Mouse (Mus musculus) lung, postnatal 0 days (tissue): ENCODE results near the gene Chn2. TPM values are rescaled to one million over a fixed set of nuclear protein-coding genes. Genes with fewer than 3 reads are reported as not detected.

Experiments used
- ATAC-seq: fragments of 200-750 bp; cut with Nextera tagmentation; 2 replicates; pipeline ENCODE4 v1.8.0; 2017; ENCODE audit warnings: moderate library complexity
- DNase-seq: peaks from one replicate; pipeline ENCODE4 v3.0.0-alpha.2; 2016; ENCODE audit warnings: low spot score
- H3K27ac ChIP-seq: fragments of 300-500 bp; sonication (generic); 2 replicates; pipeline ENCODE4 v1.5.1; 2014; ENCODE audit warnings: antibody characterized with exemption, mild to moderate bottlenecking, low read length, mixed read lengths
- H3K27me3 ChIP-seq: fragments of 300-500 bp; sonication (generic); replicated peaks from 2 replicates; pipeline ENCODE4 v1.6.1; 2014; ENCODE audit warnings: low read length, mixed read lengths; ENCODE audit not compliant: insufficient read depth
- H3K36me3 ChIP-seq: fragments of 300-500 bp; sonication (generic); 2 replicates; pipeline ENCODE4 v1.6.1; 2014; ENCODE audit warnings: low read length, mixed read lengths; ENCODE audit not compliant: insufficient read depth
- H3K4me1 ChIP-seq: fragments of 300-500 bp; sonication (generic); 2 replicates; pipeline ENCODE4 v1.6.1; 2014; ENCODE audit warnings: antibody characterized with exemption, low read depth, low read length, mixed read lengths; ENCODE audit not compliant: insufficient read depth
- H3K4me2 ChIP-seq: fragments of 300-500 bp; sonication (generic); replicated peaks from 2 replicates; pipeline ENCODE4 v1.6.1; 2014; ENCODE audit warnings: low read depth, mild to moderate bottlenecking, low read length, moderate library complexity, mixed read lengths
- H3K4me3 ChIP-seq: fragments of 300-500 bp; sonication (generic); 2 replicates; pipeline ENCODE4 v1.5.1; 2014; ENCODE audit warnings: low read depth, low read length
- H3K9ac ChIP-seq: fragments of 300-500 bp; sonication (generic); replicated peaks from 2 replicates; pipeline ENCODE4 v1.6.1; 2014; ENCODE audit warnings: low read depth, mild to moderate bottlenecking
- H3K9me3 ChIP-seq: fragments of 300-500 bp; sonication (generic); 2 replicates; pipeline ENCODE4 v1.6.1; 2016; ENCODE audit warnings: low read length, mixed read lengths
- CTCF ChIP-seq: IDR thresholded peaks from 2 replicates; pipeline ENCODE4 v1.5.1; 2016; ENCODE audit warnings: antibody characterized with exemption, mild to moderate bottlenecking
- EP300 ChIP-seq: IDR thresholded peaks from 2 replicates; pipeline ENCODE4 v1.6.1; 2016; ENCODE audit warnings: antibody characterized with exemption, mild to moderate bottlenecking, control low read depth
- WGBS: fragments of 180-500 bp; shearing (Covaris S2); extraction: QIAGEN DNeasy Blood & Tissue Kit; methylation state at CpG from one replicate; pipeline ENCODE4 v1.1.7; 2014; 5-methylcytosine and 5-hydroxymethylcytosine counted together
- polyA plus RNA-seq: library from polyadenylated mRNA; unstranded; fragments of >200 nt; fragmentation: Nextera tagmentation; extraction: Ambion mirVana; gene quantifications from 2 replicates; pipeline ENCODE4 v1.2.1, GENCODE M21; 2015

Gene Chn2
- polyA plus RNA-seq, 1 experiment from 2014 or later, result 6.8 TPM

DNA sequence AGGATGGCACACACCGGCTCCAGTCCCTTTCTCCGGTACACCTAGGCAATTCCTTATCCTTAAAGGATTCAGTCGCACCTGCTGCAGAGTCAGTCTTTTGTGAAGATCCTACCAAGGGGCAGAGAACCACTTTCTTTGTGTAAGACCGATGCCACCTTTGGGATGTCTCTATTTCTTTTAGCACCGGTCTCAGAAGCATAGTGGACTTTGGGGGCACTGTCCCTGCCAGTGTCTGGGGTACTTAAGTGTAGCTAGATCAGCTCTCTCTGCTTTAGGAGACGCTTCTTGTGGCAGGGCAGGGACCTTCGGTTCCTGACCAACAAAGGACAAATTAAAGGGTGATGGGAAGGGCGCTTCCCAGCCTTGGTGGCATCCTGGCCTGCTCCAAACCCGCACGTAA lies 488 bp upstream of the Chn2 start:
- Histone ChIP-seq H3K4me1 (peaks cover 11% of the 10 kb centered on the region; the same call in 1 of the 2 replicates), H3K4me3 (peak overlapping the region; percentile 60), H3K9me3 (no peaks in the 10 kb centered on the region), H3K4me2 (peak overlapping the region; percentile 93), H3K9ac (no peak overlapping the region), H3K27ac (no peak overlapping the region), H3K27me3 (peaks cover 36% of the 10 kb centered on the region), H3K36me3 (no peaks in the 10 kb centered on the region)
- WGBS, result 12% methylated on average over 10 of the region's 10 CpGs
- DNase-seq (no peak), ATAC-seq (no peak)
- TF ChIP-seq EP300 (no peak), CTCF (no peak)

DNA sequence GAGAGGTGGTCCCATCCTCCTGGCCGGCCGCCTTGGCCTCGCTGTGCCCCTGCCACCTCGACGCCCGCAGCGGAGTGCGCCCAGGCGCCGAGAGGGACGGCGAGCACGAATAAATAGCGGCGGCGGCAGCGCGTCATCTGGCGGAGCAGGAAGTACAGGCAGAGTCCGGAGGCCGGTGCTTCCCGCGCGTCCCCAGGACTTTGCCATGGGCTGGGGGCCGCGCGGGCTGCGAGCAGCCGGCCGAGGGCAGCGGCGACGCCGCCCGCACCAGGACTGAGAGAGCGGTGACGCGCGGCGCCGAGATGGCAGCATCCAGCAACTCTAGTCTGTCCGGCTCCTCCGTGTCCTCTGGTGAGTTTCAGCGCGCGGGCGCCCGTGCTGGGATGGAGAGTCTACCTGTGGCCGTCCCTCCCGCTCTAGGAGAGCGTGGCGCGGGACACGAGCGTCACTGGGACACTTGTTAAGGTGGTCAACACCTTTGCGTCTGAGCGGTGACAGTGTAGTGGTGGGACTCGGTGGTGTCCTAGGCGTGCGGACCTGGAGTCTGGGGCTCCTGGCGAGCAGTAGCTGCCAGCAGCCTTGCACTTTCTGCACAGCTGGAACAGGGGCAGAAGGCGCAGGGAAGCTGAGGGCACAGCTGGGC lies 572 bp downstream of the Chn2 start:
- Histone ChIP-seq H3K9ac (peak overlapping the region; percentile 41), H3K4me1 (peaks cover 11% of the 10 kb centered on the region; the same call in 1 of the 2 replicates), H3K4me2 (peak overlapping the region; percentile 93), H3K27me3 (peaks cover 35% of the 10 kb centered on the region), H3K9me3 (no peaks in the 10 kb centered on the region), H3K36me3 (no peaks in the 10 kb centered on the region), H3K27ac (peak overlapping the region; percentile 47), H3K4me3 (peak overlapping the region; percentile 60)
- DNase-seq, result peak; percentile 66
- WGBS, result under 1% methylated on average over 57 of the region's 62 CpGs
- ATAC-seq, result peak; percentile 80
- peak; percentile 20 for TF ChIP-seq CTCF
- TF ChIP-seq EP300, result no peak

DNA sequence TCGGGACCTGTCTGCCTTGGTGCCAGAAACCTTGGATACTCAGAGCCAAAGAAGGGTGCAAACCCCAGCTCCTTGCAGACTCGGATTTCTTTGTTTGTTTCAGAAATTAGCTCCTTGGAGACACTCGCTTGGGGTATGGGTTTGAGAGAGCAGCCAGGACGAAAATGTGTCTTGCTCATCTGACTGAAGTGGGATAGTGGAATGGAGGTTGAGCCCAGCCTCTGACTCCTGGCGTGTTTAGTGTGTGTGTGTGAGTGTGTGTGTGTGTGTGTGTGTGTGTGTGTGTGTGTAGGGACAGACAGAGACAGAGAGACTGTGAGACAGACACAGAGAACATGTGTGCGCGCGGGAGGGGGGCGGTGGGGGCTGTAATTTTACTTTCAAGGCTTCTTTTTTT lies 1.1 kb downstream of the Chn2 start:
- Histone ChIP-seq H3K9me3 (no peaks in the 10 kb centered on the region), H3K27ac (no peak overlapping the region), H3K36me3 (no peaks in the 10 kb centered on the region), H3K9ac (no peak overlapping the region), H3K4me1 (peaks cover 11% of the 10 kb centered on the region; the same call in 1 of the 2 replicates), H3K4me2 (peak overlapping the region; percentile 93), H3K4me3 (peak overlapping the region; percentile 60), H3K27me3 (peaks cover 30% of the 10 kb centered on the region)
- TF ChIP-seq CTCF (no peak), EP300 (no peak)
- WGBS, result 19% methylated on average over 9 of the region's 9 CpGs
- ATAC-seq, result no peak
- DNase-seq, result no peak

DNA sequence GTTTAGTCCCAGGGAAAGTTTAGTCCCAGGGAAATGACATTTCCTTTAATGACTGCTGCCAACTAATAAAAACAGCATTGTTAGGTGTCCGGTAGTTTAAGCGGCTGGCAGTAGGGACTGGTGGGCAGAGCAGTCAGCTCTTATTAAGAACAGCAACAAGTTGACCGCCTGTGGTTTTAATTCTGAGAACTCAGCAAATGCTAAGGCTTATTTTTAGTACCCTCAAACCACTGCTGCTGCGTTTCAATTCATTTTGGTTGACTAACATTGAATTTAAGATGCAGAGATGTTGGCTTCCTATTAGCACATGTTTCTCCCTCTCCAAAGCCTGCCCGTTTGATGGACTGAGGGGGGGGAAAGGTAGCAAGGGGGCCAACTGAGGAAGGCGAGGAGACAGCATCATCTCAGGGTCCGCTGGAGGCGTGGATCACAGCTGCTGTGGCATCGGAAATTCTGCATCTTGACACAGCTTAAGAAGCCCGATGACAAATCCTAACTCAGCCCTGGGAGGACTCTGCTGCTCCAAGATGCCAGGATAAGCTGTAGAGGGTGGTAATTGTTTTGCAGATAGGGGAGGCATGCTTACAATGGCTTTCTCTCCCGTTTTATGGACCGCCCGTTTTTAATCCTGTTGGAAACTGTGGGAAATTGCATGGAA lies 2.2 kb downstream of the Chn2 start:
- Histone ChIP-seq H3K27me3 (peaks cover 28% of the 10 kb centered on the region), H3K4me1 (peaks cover 11% of the 10 kb centered on the region; the same call in 1 of the 2 replicates), H3K4me3 (no peak overlapping the region), H3K9me3 (no peaks in the 10 kb centered on the region), H3K4me2 (no peak overlapping the region), H3K36me3 (no peaks in the 10 kb centered on the region), H3K27ac (no peak overlapping the region), H3K9ac (no peak overlapping the region)
- WGBS, result 50% methylated on average over 13 of the region's 13 CpGs
- no peak for ATAC-seq
- DNase-seq, result no peak
- TF ChIP-seq EP300 (no peak), CTCF (no peak)

GRCm38 (mm10) chr6:54042142-54042541 lies 2.8 kb downstream of the Chn2 start:
- Histone ChIP-seq H3K9me3 (no peaks in the 10 kb centered on the region), H3K27me3 (peaks cover 28% of the 10 kb centered on the region), H3K36me3 (no peaks in the 10 kb centered on the region), H3K9ac (no peak overlapping the region), H3K4me1 (peaks cover 11% of the 10 kb centered on the region; the same call in 1 of the 2 replicates), H3K4me3 (no peak overlapping the region), H3K27ac (no peak overlapping the region), H3K4me2 (no peak overlapping the region)
- ATAC-seq (no peak), DNase-seq (no peak)
- TF ChIP-seq CTCF (no peak), EP300 (no peak)
- 88% methylated on average over 1 of the region's 1 CpGs for WGBS

DNA sequence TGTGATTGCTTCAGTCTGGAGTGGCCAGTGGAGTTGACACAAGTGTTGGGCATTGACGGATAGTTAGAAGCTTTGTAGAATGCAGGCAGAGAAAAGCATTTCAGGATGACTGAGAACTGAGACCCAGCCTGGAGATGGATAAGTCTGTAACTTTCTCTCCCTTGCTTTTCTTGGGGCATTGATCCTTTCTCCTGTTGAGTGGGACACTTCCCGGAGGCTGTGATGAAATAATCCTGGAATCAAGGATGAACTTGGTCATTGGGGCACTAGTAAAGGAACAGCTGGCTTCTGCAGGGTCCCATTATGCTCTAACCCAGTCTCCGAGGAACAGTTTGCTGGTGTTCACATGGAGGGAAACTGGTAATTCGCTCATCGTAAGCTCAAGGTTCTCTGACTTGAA lies 4.2 kb downstream of the Chn2 start:
- TF ChIP-seq CTCF (no peak), EP300 (no peak)
- Histone ChIP-seq H3K4me2 (no peak overlapping the region), H3K36me3 (no peaks in the 10 kb centered on the region), H3K9ac (no peak overlapping the region), H3K27ac (no peak overlapping the region), H3K4me3 (no peak overlapping the region), H3K4me1 (peaks cover 11% of the 10 kb centered on the region; the same call in 1 of the 2 replicates), H3K27me3 (peaks cover 22% of the 10 kb centered on the region), H3K9me3 (no peaks in the 10 kb centered on the region)
- DNase-seq (no peak), ATAC-seq (no peak)
- 87% methylated on average over 5 of the region's 5 CpGs for WGBS
